Mouse (Mus musculus): ENCODE results near the gene Col15a1.

DNA sequence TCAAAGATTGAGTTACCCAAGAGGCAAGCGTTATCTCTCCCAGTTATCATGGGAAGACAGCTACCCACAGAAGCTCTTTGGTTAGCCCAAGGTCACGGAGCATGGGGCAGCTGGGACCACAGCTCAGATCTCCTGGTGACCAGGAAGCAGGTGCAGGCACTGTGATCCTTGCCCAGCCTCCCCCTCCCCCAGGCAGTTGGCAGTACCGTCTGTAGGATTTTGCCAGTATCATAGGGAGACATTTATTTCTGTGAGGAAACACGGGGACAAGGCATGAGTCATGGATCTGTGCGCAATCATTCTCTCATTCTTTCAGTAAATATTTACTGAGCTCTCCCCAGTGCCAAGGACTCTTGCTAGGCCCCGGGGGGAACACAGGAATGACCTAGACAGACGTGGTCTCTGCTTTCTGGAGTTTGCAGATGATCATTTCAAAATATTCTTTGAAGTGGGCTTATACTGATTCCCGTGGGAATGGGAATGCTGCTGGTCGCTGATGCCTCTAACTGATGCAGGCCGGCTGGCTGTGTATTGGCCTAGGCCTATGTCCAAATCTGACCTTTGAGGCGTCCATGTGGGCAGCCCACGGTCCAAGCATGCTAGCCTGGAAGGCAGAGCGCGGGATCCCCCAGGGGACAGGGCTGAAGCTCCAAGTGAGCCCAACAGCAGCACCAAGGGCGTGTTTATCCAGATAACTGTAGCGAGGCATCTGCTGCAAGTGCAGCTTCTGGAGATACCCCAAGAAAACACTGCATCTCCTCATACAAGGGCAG lies 86.0 kb downstream of the Col15a1 start:
- TF ChIP-seq POLR2A (IDR thresholded peaks at IDR 0.05; ENCODE audit: insufficient read depth, low read length): no peak
- TF ChIP-seq EP300 (IDR thresholded peaks at IDR 0.05; ENCODE audit: insufficient read depth, low read depth, low read length): no peak
- no peak for TF ChIP-seq CTCF (IDR thresholded peaks at IDR 0.05; ENCODE audit: low read depth, low read length)
